Mouse (Mus musculus) midbrain, embryonic 15.5 days (tissue): ENCODE data around the gene Cldn5. TPM values are rescaled to one million over a fixed set of nuclear protein-coding genes. Genes with fewer than 3 reads are reported as not detected.
A peak's percentile ranks its signal among the peaks of the same experiment; 100 is the strongest.

Source experiments
- ATAC-seq: fragments of 200-750 bp; cut with Nextera tagmentation; replicated peaks from 2 replicates; pipeline ENCODE4 v1.8.0; 2017; ENCODE audit warnings: moderate TSS enrichment
- H3K27ac ChIP-seq: fragments of 300-500 bp; sonication (generic); 2 replicates; pipeline ENCODE4 v1.5.1; 2015; ENCODE audit warnings: mild to moderate bottlenecking, inconsistent platforms
- H3K27me3 ChIP-seq: fragments of 300-500 bp; sonication (generic); replicated peaks from 2 replicates; pipeline ENCODE4 v1.6.1; 2015; ENCODE audit warnings: inconsistent platforms
- H3K36me3 ChIP-seq: fragments of 300-500 bp; sonication (generic); replicated peaks from 2 replicates; pipeline ENCODE4 v1.6.1; 2015; ENCODE audit warnings: inconsistent platforms
- H3K4me1 ChIP-seq: fragments of 300-500 bp; sonication (generic); 2 replicates; pipeline ENCODE4 v1.6.1; 2015; ENCODE audit warnings: inconsistent platforms
- H3K4me2 ChIP-seq: fragments of 300-500 bp; sonication (generic); 2 replicates; pipeline ENCODE4 v1.6.1; 2015; ENCODE audit warnings: inconsistent platforms, mild to moderate bottlenecking, moderate library complexity
- H3K4me3 ChIP-seq: fragments of 300-500 bp; sonication (generic); 2 replicates; pipeline ENCODE4 v1.5.1; 2015; ENCODE audit warnings: mild to moderate bottlenecking, inconsistent platforms
- H3K9ac ChIP-seq: fragments of 300-500 bp; sonication (generic); 2 replicates; pipeline ENCODE4 v1.6.1; 2015; ENCODE audit warnings: mild to moderate bottlenecking, inconsistent platforms
- H3K9me3 ChIP-seq: fragments of 300-500 bp; sonication (generic); 2 replicates; pipeline ENCODE4 v1.6.1; 2016; ENCODE audit warnings: inconsistent platforms
- WGBS: fragments of 180-500 bp; shearing (Covaris S2); methylation state at CpG from one replicate; pipeline ENCODE4 v1.1.7; 2015; ENCODE audit warnings: mixed read lengths; 5-methylcytosine and 5-hydroxymethylcytosine counted together
- polyA plus RNA-seq: library from polyadenylated mRNA; unstranded; fragments of >200 nt; fragmentation: Nextera tagmentation; extraction: Ambion mirVana; gene quantifications from 2 replicates; pipeline ENCODE4 v1.2.1, GENCODE M21; 2015

Gene Cldn5
- polyA plus RNA-seq, 1 experiment from 2014 or later = 107 TPM

- H3K4me3 ChIP-seq = no peak overlapping the region
- no peaks in the 10 kb centered on the region for H3K36me3 ChIP-seq
- 81% methylated on average over 4 of the region's 4 CpGs for WGBS
- no peak overlapping the region for H3K4me2 ChIP-seq
- no peak for ATAC-seq
- no peak overlapping the region for H3K27ac ChIP-seq
- H3K27me3 ChIP-seq = no peaks in the 10 kb centered on the region
- no peaks in the 10 kb centered on the region for H3K4me1 ChIP-seq
- H3K9ac ChIP-seq = no peak overlapping the region
- H3K9me3 ChIP-seq = no peaks in the 10 kb centered on the region
Measured at GRCm38 (mm10) chr16:18766390-18766789, 10.3 kb upstream of the Cldn5 start.

DNA sequence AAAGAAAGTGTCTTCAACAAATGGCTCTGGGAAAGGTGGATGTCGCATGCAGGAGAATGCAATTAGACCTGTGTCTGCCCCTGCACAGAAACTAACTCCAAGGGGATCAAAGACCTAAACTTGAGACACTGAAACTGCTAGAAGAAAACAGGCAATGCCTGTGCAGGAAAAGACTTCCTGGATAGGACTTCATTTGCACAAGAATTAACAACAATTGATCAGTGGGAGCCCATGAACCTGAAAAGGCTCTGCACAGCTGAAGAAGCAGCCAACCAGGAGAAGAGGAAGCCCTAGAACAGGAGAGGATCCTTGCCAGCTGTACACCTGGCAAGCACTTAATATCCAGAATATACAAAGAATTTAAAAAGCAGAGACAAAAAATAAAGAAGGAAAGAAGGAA is 7.1 kb upstream of the Cldn5 start:
- no peak for ATAC-seq

GRCm38 (mm10) chr16:18773936-18774335 is 2.7 kb upstream of the Cldn5 start:
- H3K4me2 ChIP-seq = no peak overlapping the region
- H3K9me3 ChIP-seq = no peaks in the 10 kb centered on the region
- no peak overlapping the region for H3K9ac ChIP-seq
- no peaks in the 10 kb centered on the region for H3K36me3 ChIP-seq
- H3K4me1 ChIP-seq = peaks cover 19% of the 10 kb centered on the region; the same call in 1 of the 2 replicates
- no peak overlapping the region for H3K4me3 ChIP-seq
- H3K27me3 ChIP-seq = peaks cover 34% of the 10 kb centered on the region
- no peak for ATAC-seq
- no peak overlapping the region for H3K27ac ChIP-seq
- WGBS = 17% methylated on average over 2 of the region's 2 CpGs

More for the DNA sequence above, 7.1 kb upstream of the Cldn5 start:
- Histone ChIP-seq H3K9ac (no peak overlapping the region), H3K9me3 (no peaks in the 10 kb centered on the region), H3K27ac (no peak overlapping the region), H3K4me2 (no peak overlapping the region), H3K4me3 (no peak overlapping the region), H3K4me1 (0 out of 2 replicates have a peak, but pooled peaks cover 2% of the 10 kb centered on the region), H3K27me3 (no peaks in the 10 kb centered on the region), H3K36me3 (no peaks in the 10 kb centered on the region)
- 43% methylated on average over 1 of the region's 1 CpGs for WGBS

DNA sequence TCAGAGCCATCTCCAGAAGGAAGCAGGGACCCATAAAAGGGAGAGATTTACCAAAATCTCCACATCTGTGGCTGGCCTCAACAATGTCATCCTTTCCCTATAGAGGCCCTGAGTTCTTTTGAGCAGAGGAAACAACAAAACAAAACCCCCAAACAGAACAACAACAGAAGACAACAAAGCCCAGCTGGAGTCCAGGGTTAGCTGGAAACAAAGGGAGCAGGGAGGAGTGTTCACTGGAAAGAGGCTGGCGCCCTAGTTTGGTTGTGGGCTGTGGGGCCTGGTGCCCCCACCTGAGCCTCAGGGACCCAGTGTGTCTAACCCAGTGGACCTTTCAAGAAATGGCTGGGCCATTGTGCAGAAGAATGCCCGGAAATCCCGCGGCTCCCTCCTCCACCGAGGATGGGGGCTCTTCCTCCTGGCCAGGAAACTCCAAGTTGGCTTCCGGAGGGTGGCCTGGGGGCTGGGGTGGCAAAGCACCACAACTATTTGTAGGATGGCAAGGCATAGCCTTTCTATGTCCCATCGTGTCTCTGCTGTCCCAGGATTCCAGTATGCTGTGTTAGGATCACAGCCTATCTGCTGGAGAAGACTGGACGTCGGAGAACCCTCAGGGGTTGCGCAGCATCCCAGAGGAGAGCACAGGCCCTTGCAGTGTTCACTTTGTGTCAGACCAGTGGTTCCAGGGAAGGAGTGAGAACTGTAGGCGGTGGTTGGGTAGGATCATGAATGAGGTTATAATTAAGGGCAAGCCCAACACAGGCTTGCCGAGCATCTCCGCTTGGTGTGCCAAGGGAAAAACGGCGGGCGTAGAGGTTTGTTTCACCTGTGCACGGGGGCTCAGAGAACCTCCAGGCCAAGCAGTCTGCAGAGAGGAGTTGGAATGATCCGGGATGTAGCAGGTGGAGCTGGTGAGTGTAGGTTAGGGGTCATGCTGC is 759 bp upstream of the Cldn5 start:
- Histone ChIP-seq H3K27me3 (peaks cover 38% of the 10 kb centered on the region), H3K9ac (no peak overlapping the region), H3K9me3 (no peaks in the 10 kb centered on the region), H3K4me1 (peaks cover 19% of the 10 kb centered on the region; the same call in 1 of the 2 replicates), H3K36me3 (no peaks in the 10 kb centered on the region), H3K27ac (no peak overlapping the region), H3K4me3 (peak overlapping the region; percentile 40; the same call in 1 of the 2 replicates), H3K4me2 (peak overlapping the region; percentile 61)
- 26% methylated on average over 18 of the region's 18 CpGs for WGBS
- ATAC-seq = no peak

- peak overlapping the region; percentile 61 for H3K4me2 ChIP-seq
- no peaks in the 10 kb centered on the region for H3K9me3 ChIP-seq
- H3K4me3 ChIP-seq = peak overlapping the region; percentile 40
- peak; percentile 79 for ATAC-seq
- H3K27ac ChIP-seq = no peak overlapping the region
- 2% methylated on average over 80 of the region's 80 CpGs for WGBS
- no peaks in the 10 kb centered on the region for H3K36me3 ChIP-seq
- peak overlapping the region; percentile 33; the same call in 1 of the 2 replicates for H3K9ac ChIP-seq
- peaks cover 38% of the 10 kb centered on the region for H3K27me3 ChIP-seq
- peaks cover 19% of the 10 kb centered on the region; the same call in 1 of the 2 replicates for H3K4me1 ChIP-seq
Measured at GRCm38 (mm10) chr16:18777101-18778080, 744 bp downstream of the Cldn5 start.

GRCm38 (mm10) chr16:18778461-18778860 is 1.8 kb downstream of the Cldn5 start:
- H3K36me3 ChIP-seq = no peaks in the 10 kb centered on the region
- H3K9me3 ChIP-seq = no peaks in the 10 kb centered on the region
- H3K27me3 ChIP-seq = peaks cover 38% of the 10 kb centered on the region
- no peak overlapping the region for H3K9ac ChIP-seq
- H3K4me2 ChIP-seq = no peak overlapping the region
- H3K4me3 ChIP-seq = peak overlapping the region; percentile 40; the same call in 1 of the 2 replicates
- no peak for ATAC-seq
- H3K27ac ChIP-seq = no peak overlapping the region
- H3K4me1 ChIP-seq = peaks cover 19% of the 10 kb centered on the region; the same call in 1 of the 2 replicates
- 53% methylated on average over 2 of the region's 2 CpGs for WGBS

GRCm38 (mm10) chr16:18781810-18782209 is 5.2 kb downstream of the Cldn5 start:
- peaks cover 11% of the 10 kb centered on the region; the same call in 1 of the 2 replicates for H3K4me1 ChIP-seq

DNA sequence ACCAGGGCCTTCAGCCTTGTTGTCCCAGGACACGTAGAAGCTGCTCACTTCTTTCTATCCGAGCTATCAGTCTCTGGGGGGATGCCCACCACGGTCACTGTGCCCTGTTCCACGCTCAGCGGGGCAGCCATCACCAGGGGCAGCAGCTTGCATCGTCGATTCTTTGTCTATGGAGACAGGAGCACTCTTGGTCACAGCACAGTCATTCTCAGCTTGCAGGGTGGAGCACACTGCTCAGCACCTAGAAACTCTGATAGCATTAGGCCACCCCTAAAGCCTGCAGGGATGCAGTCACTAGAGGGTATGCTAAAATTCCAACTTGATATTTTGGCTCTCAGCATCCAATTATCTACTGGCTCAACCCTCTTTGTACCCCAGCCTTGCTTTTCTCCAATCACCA is 8.4 kb downstream of the Cldn5 start:
- 93% methylated on average over 7 of the region's 7 CpGs for WGBS
- Histone ChIP-seq H3K27me3 (no peaks in the 10 kb centered on the region), H3K4me3 (no peak overlapping the region), H3K4me1 (no peaks in the 10 kb centered on the region), H3K36me3 (no peaks in the 10 kb centered on the region), H3K9me3 (no peaks in the 10 kb centered on the region), H3K4me2 (no peak overlapping the region), H3K27ac (no peak overlapping the region), H3K9ac (no peak overlapping the region)
- no peak for ATAC-seq

More at GRCm38 (mm10) chr16:18781810-18782209, 5.2 kb downstream of the Cldn5 start:
- H3K27ac ChIP-seq = no peak overlapping the region
- peaks cover 24% of the 10 kb centered on the region for H3K27me3 ChIP-seq
- ATAC-seq = no peak
- H3K4me2 ChIP-seq = no peak overlapping the region
- 94% methylated on average over 10 of the region's 10 CpGs for WGBS
- no peaks in the 10 kb centered on the region for H3K36me3 ChIP-seq
- no peak overlapping the region for H3K4me3 ChIP-seq
- no peaks in the 10 kb centered on the region for H3K9me3 ChIP-seq
- no peak overlapping the region for H3K9ac ChIP-seq

DNA sequence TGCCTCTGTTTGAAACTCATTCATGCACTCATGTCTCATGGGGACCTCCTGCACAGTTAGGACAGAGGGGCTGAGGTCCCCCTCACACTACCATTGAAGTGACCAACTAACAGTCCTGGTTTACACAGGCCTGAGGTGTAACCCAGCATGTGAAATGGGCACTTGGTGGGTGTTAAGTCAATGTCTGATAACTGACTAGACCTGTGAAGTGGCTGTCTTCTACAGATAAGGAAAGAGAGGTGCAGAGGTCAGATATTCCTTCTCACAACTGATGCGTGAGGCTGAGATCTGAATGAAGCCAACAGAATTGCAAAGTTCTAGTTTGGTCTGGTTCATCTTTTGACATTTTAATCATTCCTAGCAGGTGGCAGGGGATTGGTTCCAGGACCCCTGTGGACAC is 8.8 kb downstream of the Cldn5 start:
- Histone ChIP-seq H3K27ac (no peak overlapping the region), H3K27me3 (no peaks in the 10 kb centered on the region), H3K36me3 (no peaks in the 10 kb centered on the region), H3K9ac (no peak overlapping the region), H3K4me2 (no peak overlapping the region), H3K9me3 (no peaks in the 10 kb centered on the region), H3K4me1 (no peaks in the 10 kb centered on the region), H3K4me3 (no peak overlapping the region)
- WGBS = 80% methylated on average over 1 of the region's 1 CpGs
- ATAC-seq = no peak

GRCm38 (mm10) chr16:18786652-18787051 is 10.0 kb downstream of the Cldn5 start:
- H3K27ac ChIP-seq = no peak overlapping the region
- H3K4me1 ChIP-seq = no peaks in the 10 kb centered on the region
- 92% methylated on average over 10 of the region's 10 CpGs for WGBS
- H3K9ac ChIP-seq = no peak overlapping the region
- no peaks in the 10 kb centered on the region for H3K36me3 ChIP-seq
- no peaks in the 10 kb centered on the region for H3K9me3 ChIP-seq
- no peak for ATAC-seq
- no peak overlapping the region for H3K4me3 ChIP-seq
- no peak overlapping the region for H3K4me2 ChIP-seq
- H3K27me3 ChIP-seq = no peaks in the 10 kb centered on the region

- no peaks in the 10 kb centered on the region for H3K36me3 ChIP-seq
- H3K27me3 ChIP-seq = no peaks in the 10 kb centered on the region
- 94% methylated on average over 10 of the region's 10 CpGs for WGBS
- H3K4me1 ChIP-seq = no peaks in the 10 kb centered on the region
- no peak overlapping the region for H3K9ac ChIP-seq
- H3K4me2 ChIP-seq = no peak overlapping the region
- H3K4me3 ChIP-seq = no peak overlapping the region
- no peak for ATAC-seq
- H3K9me3 ChIP-seq = no peaks in the 10 kb centered on the region
- H3K27ac ChIP-seq = no peak overlapping the region
Measured at GRCm38 (mm10) chr16:18788627-18789406, 12.2 kb downstream of the Cldn5 start.
